Mouse (Mus musculus) cerebellum, postnatal 14 days (tissue): ENCODE results near the gene Vps52.
A peak's percentile ranks its signal among the peaks of the same experiment; 100 is the strongest.
"Not testable (repeated sequence)": the region's sequence is repeated elsewhere in the genome, so short reads cannot be mapped to it uniquely, and the experiment has no call there.

ENCODE experiments used
- DNase-seq, 2 experiments: peaks; one replicate each; pipeline ENCODE4 v3.0.0; 2021; ENCODE audit warnings: mixed read lengths in 2 of 2

Gene Vps52

DNA sequence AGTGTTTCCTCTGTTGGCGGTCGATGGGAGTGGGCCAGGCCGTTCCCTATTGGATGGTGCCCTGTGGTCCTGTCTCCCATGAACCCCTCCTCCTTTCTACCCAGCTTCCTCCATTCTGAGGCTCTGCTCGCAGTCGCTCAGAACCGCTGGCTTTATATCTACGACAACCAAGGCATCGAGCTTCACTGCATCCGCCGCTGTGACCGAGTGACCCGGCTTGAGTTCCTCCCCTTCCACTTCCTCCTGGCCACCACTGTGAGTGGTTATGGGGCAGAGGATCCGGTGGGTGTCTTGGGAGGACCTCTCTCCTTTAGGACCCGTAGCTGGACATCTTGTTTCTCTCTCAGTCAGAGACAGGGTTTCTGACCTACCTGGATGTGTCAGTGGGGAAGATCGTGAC, 12.2 kb upstream of the Vps52 start:
- DNase-seq = no peak

DNA sequence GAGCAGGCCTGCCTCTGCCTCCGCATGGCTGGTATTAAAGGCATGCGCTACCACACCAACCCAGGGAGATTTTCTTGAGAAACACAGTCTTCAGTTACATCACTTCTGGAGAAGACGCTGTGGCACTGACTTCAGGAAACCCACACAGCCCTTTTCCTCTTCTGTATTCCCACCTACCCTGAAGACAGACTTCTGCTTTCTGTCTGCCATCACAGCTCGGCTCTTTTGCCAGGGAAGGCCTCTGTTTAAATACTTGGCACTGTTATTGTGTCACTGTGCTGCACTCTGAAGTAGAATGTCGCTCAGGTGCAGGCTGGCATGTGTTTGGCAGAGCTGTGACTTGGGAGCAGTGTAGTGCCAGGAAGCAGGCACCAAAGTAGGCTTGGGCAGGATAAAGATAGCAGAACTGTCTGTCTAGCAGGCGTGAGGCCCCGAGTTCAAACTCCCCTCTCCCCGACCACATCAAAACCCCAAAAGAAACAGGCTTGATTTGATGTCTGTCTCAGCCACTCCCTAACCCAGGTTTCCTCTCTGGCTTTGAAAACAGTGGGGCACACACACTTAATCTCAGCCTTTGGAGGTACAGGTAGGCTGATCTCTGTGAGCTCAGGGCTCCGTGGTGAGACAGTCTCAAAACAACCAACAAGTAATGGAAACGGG, 8.1 kb upstream of the Vps52 start:
- no peak for DNase-seq

- no peak for DNase-seq
Measured at GRCm38 (mm10) chr17:33948090-33948904, 7.3 kb upstream of the Vps52 start.

DNA sequence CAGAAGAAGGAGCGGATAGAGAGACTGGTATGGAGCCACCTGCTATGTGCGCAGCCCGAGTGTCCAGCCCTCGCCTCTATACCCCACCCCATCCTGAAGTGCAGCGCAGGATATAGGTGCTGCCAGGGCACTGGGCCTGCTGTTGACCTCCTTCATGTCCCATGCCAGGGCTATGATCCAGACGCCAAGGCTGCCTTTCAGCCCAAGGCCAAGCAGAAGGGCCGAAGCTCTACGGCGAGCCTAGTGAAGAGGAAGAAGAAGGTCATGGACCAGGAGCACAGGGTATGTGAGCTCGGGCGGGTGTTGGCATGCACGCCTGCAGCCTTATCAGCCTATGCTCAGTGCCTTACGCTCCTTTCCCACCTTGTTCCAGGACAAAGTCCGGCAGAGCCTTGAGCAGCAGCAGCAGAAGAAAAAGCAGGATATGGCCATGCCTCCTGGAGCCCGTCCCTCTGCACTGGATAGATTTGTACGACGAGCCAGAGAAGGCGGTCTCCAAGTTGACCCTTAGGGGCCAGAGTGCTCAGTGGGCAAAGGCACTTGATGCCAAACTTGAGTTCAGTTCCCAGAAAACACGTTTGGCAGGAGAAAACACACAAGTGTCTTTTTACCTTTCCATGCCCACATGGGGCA, 6.6 kb upstream of the Vps52 start:
- no peak for DNase-seq

GRCm38 (mm10) chr17:33950131-33950625, 5.4 kb upstream of the Vps52 start:
- no peak for DNase-seq

GRCm38 (mm10) chr17:33951021-33951946, 4.3 kb upstream of the Vps52 start, which contains the start of gene B3galt4:
TSS of gene B3galt4 (minus strand) at chr17:33951488.
- DNase-seq = peak; percentile 79 to 89

GRCm38 (mm10) chr17:33952015-33952414, 3.6 kb upstream of the Vps52 start:
- not testable (repeated sequence) for DNase-seq

DNA sequence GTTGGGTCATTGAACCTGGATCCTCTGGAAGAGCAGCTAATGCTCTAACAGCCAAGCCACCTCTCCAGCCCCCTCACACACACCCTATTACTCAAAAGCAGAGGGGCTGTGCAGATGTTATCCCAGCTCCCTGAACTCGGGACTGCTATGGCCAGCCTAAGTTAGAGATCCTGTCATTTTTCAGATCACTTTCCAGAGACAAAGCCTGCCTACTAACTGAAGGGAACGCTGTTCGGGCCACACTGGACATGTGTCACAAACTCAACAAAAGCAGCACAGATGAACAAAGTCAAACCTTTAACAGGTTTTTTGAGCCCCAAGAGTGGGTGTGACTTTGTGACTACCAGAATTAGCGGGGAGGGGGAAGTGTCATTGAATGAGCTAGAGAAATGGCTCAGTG, 2.7 kb upstream of the Vps52 start:
- no peak for DNase-seq

DNA sequence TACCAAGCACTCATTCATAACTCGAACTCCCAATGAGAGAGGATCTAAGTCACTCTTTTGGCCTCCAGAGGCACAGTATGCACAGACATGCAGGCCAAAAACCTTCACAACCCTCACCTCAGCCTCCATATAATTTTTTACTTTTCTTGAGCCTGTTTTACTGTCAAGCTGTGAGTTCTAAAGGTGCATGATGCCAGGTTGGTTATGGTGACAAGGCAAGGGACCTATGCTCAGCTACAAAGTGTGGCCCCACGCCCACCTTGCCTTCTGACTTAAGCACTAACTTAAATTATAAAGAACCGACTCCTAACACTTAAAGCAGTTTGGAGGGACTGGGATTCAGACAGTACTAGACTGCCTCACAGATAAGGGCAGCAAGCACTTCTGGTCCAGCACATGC, 2.3 kb upstream of the Vps52 start:
- DNase-seq = no peak

DNA sequence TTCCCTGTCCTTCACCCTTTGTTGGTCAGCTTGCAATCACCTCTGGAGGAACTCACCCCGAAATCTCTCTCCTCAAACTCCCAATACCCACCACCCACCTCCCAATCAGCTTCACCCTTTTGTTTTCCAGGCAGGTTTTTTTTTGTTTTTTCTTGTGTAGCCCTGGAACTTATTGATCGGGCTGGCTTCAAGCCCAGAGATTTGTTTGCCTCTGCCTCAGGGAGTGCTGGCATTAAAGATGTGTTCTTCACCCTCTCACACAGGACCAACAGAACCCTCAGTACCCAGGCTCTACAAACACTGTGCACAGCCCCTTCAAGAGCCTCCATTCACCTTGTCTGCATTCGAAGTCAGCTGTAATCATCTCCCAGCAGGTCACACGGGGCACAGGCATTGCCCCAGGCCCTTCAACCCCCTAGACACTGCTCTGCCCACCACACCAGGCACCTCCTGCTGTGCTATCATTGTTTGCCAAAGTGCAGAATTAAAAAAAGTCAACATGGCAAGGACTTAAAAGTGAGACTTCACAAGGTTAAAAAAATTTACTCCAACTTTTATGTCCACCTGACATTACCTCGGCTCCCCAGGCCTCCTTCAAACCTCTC, 1.5 kb upstream of the Vps52 start:
- peak in 1 of 2 experiments; percentile 50 for DNase-seq

- no peak for DNase-seq
Measured at GRCm38 (mm10) chr17:33954646-33955554, 712 bp upstream of the Vps52 start.

- no peak for DNase-seq
Measured at GRCm38 (mm10) chr17:33956336-33956735, 724 bp downstream of the Vps52 start.

DNA sequence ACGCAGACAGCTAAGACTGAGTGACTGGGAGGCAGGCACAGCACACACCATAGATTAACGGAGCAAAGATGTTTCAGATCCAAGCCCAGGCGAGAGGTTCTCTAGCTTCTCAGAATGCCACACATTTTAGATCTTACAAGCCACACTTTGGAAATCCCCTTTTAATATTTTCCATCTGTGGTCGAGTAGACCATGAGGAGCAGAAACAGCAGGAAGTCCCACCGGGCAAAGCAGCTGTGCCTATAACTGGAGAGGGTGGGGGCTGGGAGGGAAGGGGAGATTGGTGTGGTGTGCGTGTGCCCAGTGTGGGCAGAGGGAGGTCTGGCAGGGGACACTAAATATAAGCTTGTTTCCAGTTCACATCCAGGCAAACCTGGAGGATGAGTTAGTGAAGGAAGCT, 1.9 kb downstream of the Vps52 start:
- no peak for DNase-seq

GRCm38 (mm10) chr17:33958451-33958850, 2.8 kb downstream of the Vps52 start:
- no peak for DNase-seq

DNA sequence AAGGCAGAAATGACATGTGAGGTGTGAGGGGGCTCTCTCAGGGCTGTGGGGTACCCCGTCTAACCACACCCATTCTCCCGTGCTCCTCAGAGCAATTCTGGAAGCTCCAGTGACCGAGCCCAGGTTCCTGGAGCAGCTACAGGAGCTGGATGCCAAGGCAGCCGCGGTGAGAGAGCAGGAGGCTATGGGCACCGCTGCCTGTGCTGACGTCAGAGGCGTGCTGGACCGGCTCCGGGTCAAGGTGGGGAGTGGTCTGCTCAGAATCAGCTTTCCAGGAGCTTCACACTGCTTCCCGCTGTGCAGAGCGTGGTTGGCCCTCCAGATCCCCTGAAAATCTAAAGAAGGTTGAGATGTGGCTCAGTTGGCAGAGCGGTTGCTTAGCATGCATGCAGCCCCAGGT, 3.5 kb downstream of the Vps52 start:
- no peak for DNase-seq

- no peak for DNase-seq
Measured at GRCm38 (mm10) chr17:33959948-33960347, 4.3 kb downstream of the Vps52 start.

DNA sequence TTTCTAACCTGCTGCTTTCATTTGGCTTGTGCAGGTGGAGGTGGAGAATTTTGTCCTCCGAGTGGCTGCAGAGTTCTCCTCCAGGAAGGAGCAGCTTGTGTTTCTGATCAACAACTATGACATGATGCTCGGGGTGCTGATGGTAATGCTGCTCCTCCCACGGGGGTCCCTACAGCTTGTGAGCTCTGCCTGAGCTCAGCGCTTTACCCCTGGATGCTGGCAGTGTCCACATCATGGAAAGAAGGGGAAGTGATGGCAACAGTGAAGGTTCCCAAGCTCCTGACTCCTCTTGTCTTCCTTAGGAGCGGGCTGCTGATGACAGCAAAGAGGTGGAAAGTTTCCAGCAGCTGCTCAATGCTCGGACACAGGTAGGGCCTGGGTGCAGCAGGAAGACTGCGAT, 7.3 kb downstream of the Vps52 start:
- DNase-seq = no peak

DNA sequence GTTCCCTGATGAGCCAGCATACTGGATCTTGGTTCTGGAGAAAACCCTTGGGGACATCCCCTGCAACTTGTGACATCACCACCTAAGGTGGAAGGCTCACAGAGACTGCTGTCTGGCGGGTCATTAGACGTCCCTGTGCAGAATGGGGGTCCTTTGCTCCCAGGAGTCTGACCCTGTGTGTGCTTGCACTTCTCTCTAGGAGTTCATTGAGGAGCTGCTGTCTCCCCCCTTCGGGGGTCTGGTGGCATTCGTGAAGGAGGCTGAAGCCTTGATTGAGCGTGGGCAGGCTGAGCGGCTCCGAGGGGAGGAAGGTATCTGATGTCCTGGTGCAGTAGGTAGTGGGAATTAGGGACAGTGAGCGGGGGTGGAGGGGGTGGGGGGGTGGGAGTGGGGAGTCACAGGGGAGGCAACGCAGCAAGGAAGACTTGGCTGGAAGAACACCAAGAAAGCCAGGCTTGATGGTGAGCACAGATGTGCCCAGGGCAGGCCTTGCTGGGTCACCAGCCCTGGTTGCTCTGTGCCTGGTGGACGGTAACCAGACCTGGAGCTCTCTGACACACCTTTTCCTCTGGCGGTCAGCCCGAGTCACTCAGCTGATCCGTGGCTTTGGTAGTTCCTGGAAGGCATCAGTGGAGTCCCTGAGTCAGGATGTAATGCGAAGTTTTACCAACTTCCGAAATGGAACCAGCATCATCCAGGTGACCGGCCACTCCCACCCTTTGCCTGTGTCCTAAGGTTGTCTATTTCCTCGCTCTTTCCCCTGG, 9.7 kb downstream of the Vps52 start:
- no peak for DNase-seq

GRCm38 (mm10) chr17:33965846-33966550, 10.4 kb downstream of the Vps52 start:
- no peak for DNase-seq

DNA sequence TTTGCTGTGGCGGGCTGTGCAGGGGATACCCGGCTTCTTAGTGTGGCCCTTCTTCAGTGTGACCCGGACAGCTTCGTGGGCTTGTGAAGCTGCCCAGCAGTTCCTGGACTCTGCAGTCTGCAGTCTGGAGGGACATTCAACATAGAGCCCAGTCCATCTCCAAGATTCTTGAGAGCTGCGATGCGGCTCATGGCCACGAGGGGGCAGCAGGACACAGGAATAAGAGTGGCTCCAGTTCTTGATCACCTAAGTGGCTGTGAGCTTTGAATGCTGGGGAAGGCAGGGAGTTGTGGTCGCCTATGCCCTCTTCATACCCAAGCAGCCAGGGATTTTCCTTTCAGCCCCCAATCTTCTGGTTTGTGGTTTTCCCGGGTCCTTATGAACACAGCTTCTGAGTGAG, 12.9 kb downstream of the Vps52 start:
- DNase-seq = peak; percentile 87 to 89
